Mouse (Mus musculus): Measurements from ENCODE around the gene Adamts17. TPM values are rescaled to one million over a fixed set of nuclear protein-coding genes. Genes with fewer than 3 reads are reported as not detected.

Adamts17 gene
- polyA plus RNA-seq, 1 experiment: 0.55 TPM

GRCm38 (mm10) chr7:67135140-67135539 is 295.6 kb downstream of the Adamts17 start:
- Histone ChIP-seq H3K4me3 (ENCODE audit: low read depth, low read length) (no peak overlapping the region), H3K9ac (ENCODE audit: low read depth, poor library complexity, severe bottlenecking) (no peak overlapping the region), H3K27ac (ENCODE audit: insufficient read depth, low read length) (no peak overlapping the region), H3K9me3 (replicated peaks; ENCODE audit: control insufficient read depth, insufficient read depth, low read length, poor library complexity, severe bottlenecking) (no peaks in the 10 kb centered on the region), H3K27me3 (ENCODE audit: control insufficient read depth, insufficient read depth, low read length, poor library complexity, severe bottlenecking) (no peaks in the 10 kb centered on the region), H3K4me1 (ENCODE audit: control insufficient read depth, insufficient read depth, low read length) (no peaks in the 10 kb centered on the region), H3K36me3 (ENCODE audit: control insufficient read depth, insufficient read depth, low read length, poor library complexity, severe bottlenecking) (no peaks in the 10 kb centered on the region)
- no peak for TF ChIP-seq EP300 (IDR thresholded peaks at IDR 0.05; ENCODE audit: insufficient read depth, low read depth, low read length)
- no peak for TF ChIP-seq CTCF (IDR thresholded peaks at IDR 0.05; ENCODE audit: low read depth, low read length)
- TF ChIP-seq POLR2A (IDR thresholded peaks at IDR 0.05; ENCODE audit: insufficient read depth, low read length): no peak

GRCm38 (mm10) chr7:67142347-67143015 is 302.9 kb downstream of the Adamts17 start:
- H3K27me3 ChIP-seq (ENCODE audit: control insufficient read depth, insufficient read depth, low read length, poor library complexity, severe bottlenecking): no peaks in the 10 kb centered on the region
- H3K9me3 ChIP-seq (replicated peaks; ENCODE audit: control insufficient read depth, insufficient read depth, low read length, poor library complexity, severe bottlenecking): no peaks in the 10 kb centered on the region
- H3K4me1 ChIP-seq (ENCODE audit: control insufficient read depth, insufficient read depth, low read length): no peaks in the 10 kb centered on the region
- H3K27ac ChIP-seq (ENCODE audit: insufficient read depth, low read length): no peak overlapping the region
- H3K9ac ChIP-seq (ENCODE audit: low read depth, poor library complexity, severe bottlenecking): no peak overlapping the region
- H3K4me3 ChIP-seq (ENCODE audit: low read depth, low read length): no peak overlapping the region
- no peaks in the 10 kb centered on the region for H3K36me3 ChIP-seq (ENCODE audit: control insufficient read depth, insufficient read depth, low read length, poor library complexity, severe bottlenecking)
- TF ChIP-seq CTCF (IDR thresholded peaks at IDR 0.05; ENCODE audit: low read depth, low read length): no peak
- TF ChIP-seq EP300 (IDR thresholded peaks at IDR 0.05; ENCODE audit: insufficient read depth, low read depth, low read length): no peak
- no peak for TF ChIP-seq POLR2A (IDR thresholded peaks at IDR 0.05; ENCODE audit: insufficient read depth, low read length)

GRCm38 (mm10) chr7:67145748-67146147 is 306.2 kb downstream of the Adamts17 start:
- H3K27me3 ChIP-seq (ENCODE audit: control insufficient read depth, insufficient read depth, low read length, poor library complexity, severe bottlenecking): no peaks in the 10 kb centered on the region
- no peak overlapping the region for H3K27ac ChIP-seq (ENCODE audit: insufficient read depth, low read length)
- 0 out of 2 replicates have a peak, but pooled peaks cover 2% of the 10 kb centered on the region for H3K9me3 ChIP-seq (replicated peaks; ENCODE audit: control insufficient read depth, insufficient read depth, low read length, poor library complexity, severe bottlenecking)
- no peak overlapping the region for H3K4me3 ChIP-seq (ENCODE audit: low read depth, low read length)
- H3K9ac ChIP-seq (ENCODE audit: low read depth, poor library complexity, severe bottlenecking): no peak overlapping the region
- TF ChIP-seq POLR2A (IDR thresholded peaks at IDR 0.05; ENCODE audit: insufficient read depth, low read length): no peak
- TF ChIP-seq CTCF (IDR thresholded peaks at IDR 0.05; ENCODE audit: low read depth, low read length): no peak
- no peak for TF ChIP-seq EP300 (IDR thresholded peaks at IDR 0.05; ENCODE audit: insufficient read depth, low read depth, low read length)
- no peaks in the 10 kb centered on the region for H3K4me1 ChIP-seq (ENCODE audit: control insufficient read depth, insufficient read depth, low read length)
- no peaks in the 10 kb centered on the region for H3K36me3 ChIP-seq (ENCODE audit: control insufficient read depth, insufficient read depth, low read length, poor library complexity, severe bottlenecking)

DNA sequence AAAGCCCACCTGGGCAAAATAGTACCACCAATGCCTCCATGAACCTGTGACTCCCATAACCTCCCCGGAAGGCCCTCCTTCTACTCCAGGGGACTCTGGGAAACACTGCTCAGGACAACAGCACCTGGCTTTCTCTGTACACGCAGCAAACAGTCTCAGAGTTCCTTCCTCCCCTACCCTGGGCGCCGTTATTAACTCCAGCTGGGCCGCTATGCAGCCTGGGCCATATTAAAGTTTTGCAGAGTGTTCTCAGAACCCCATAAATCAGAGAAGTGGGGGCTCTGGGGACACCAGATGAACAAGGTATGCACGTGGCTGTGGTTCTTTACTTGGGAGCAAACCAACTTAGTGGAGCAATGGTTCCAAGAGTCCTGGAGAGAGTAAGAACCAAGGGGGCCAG is 306.6 kb downstream of the Adamts17 start:
- Histone ChIP-seq H3K27me3 (ENCODE audit: control insufficient read depth, insufficient read depth, low read length, poor library complexity, severe bottlenecking) (no peaks in the 10 kb centered on the region), H3K9me3 (replicated peaks; ENCODE audit: control insufficient read depth, insufficient read depth, low read length, poor library complexity, severe bottlenecking) (0 out of 2 replicates have a peak, but pooled peaks cover 2% of the 10 kb centered on the region), H3K4me3 (ENCODE audit: low read depth, low read length) (no peak overlapping the region), H3K4me1 (ENCODE audit: control insufficient read depth, insufficient read depth, low read length) (no peaks in the 10 kb centered on the region), H3K9ac (ENCODE audit: low read depth, poor library complexity, severe bottlenecking) (no peak overlapping the region), H3K36me3 (ENCODE audit: control insufficient read depth, insufficient read depth, low read length, poor library complexity, severe bottlenecking) (no peaks in the 10 kb centered on the region), H3K27ac (ENCODE audit: insufficient read depth, low read length) (no peak overlapping the region)
- TF ChIP-seq CTCF (IDR thresholded peaks at IDR 0.05; ENCODE audit: low read depth, low read length) (no peak), EP300 (IDR thresholded peaks at IDR 0.05; ENCODE audit: insufficient read depth, low read depth, low read length) (no peak), POLR2A (IDR thresholded peaks at IDR 0.05; ENCODE audit: insufficient read depth, low read length) (no peak)

GRCm38 (mm10) chr7:67149707-67150106 is 310.2 kb downstream of the Adamts17 start:
- no peaks in the 10 kb centered on the region for H3K36me3 ChIP-seq (ENCODE audit: control insufficient read depth, insufficient read depth, low read length, poor library complexity, severe bottlenecking)
- H3K27me3 ChIP-seq (ENCODE audit: control insufficient read depth, insufficient read depth, low read length, poor library complexity, severe bottlenecking): no peaks in the 10 kb centered on the region
- H3K4me1 ChIP-seq (ENCODE audit: control insufficient read depth, insufficient read depth, low read length): no peaks in the 10 kb centered on the region
- no peak overlapping the region for H3K4me3 ChIP-seq (ENCODE audit: low read depth, low read length)
- H3K9ac ChIP-seq (ENCODE audit: low read depth, poor library complexity, severe bottlenecking): no peak overlapping the region
- TF ChIP-seq POLR2A (IDR thresholded peaks at IDR 0.05; ENCODE audit: insufficient read depth, low read length) (no peak), EP300 (IDR thresholded peaks at IDR 0.05; ENCODE audit: insufficient read depth, low read depth, low read length) (no peak), CTCF (IDR thresholded peaks at IDR 0.05; ENCODE audit: low read depth, low read length) (no peak)
- H3K27ac ChIP-seq (ENCODE audit: insufficient read depth, low read length): no peak overlapping the region
- H3K9me3 ChIP-seq (replicated peaks; ENCODE audit: control insufficient read depth, insufficient read depth, low read length, poor library complexity, severe bottlenecking): peaks cover 14% of the 10 kb centered on the region; the same call in 1 of the 2 replicates

DNA sequence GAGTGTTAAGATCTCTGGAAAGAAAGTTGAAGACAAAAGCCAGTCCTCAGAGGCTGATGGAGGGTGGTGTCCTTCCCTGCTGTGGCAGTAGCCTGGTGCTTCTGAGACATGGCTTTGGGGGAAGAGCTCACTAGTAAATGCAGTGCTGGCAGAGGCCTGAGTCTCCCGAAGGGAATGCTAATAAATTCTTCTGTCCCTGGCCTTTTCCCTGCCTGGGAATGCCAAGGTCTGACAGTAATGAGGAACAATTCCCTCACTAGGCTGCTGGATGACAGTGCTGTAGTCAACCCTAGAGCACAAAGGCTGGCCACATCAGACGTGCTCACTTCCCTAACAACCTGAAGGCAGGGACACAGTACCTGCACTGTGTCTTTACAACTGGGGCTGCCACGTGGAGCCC is 313.1 kb downstream of the Adamts17 start:
- Histone ChIP-seq H3K4me1 (ENCODE audit: control insufficient read depth, insufficient read depth, low read length) (no peaks in the 10 kb centered on the region), H3K4me3 (ENCODE audit: low read depth, low read length) (no peak overlapping the region), H3K27ac (ENCODE audit: insufficient read depth, low read length) (no peak overlapping the region), H3K27me3 (ENCODE audit: control insufficient read depth, insufficient read depth, low read length, poor library complexity, severe bottlenecking) (no peaks in the 10 kb centered on the region), H3K9me3 (replicated peaks; ENCODE audit: control insufficient read depth, insufficient read depth, low read length, poor library complexity, severe bottlenecking) (peaks cover 16% of the 10 kb centered on the region; the same call in 1 of the 2 replicates), H3K9ac (ENCODE audit: low read depth, poor library complexity, severe bottlenecking) (no peak overlapping the region), H3K36me3 (ENCODE audit: control insufficient read depth, insufficient read depth, low read length, poor library complexity, severe bottlenecking) (no peaks in the 10 kb centered on the region)
- TF ChIP-seq CTCF (IDR thresholded peaks at IDR 0.05; ENCODE audit: low read depth, low read length) (no peak), POLR2A (IDR thresholded peaks at IDR 0.05; ENCODE audit: insufficient read depth, low read length) (no peak), EP300 (IDR thresholded peaks at IDR 0.05; ENCODE audit: insufficient read depth, low read depth, low read length) (no peak)

Data from ES-Bruce4 (cell line).